Mouse (Mus musculus) cerebellum, adult 11-12 months (tissue): ENCODE data around the gene Actbl2.
A peak's percentile ranks its signal among the peaks of the same experiment; 100 is the strongest.

Source experiments
- DNase-seq: peaks from one replicate; pipeline ENCODE4 v3.0.0; 2022

Gene Actbl2

DNA sequence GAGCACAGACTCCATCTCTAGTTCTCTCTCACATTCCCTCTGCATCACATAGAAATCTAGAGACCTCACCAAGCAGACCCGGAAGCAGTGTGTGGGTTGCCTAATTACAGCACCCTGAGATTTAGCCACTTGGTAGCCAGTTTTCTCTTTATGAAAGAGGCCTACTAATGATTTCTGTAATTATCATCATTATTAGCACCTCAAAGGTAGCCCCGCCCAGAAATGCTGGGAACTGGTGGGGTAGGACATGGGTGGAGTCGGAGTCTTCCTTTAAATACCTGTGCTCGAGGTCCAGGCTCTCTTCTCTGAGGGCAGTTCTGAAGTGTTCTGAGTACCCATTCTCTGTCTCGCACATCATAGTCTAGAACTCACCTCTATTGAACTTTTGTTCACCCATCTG, at the start of gene Actbl2:
Gene Actbl2, plus strand, starts transcription at position 301 of the 400 bp plus-strand sequence.
- no peak for DNase-seq

DNA sequence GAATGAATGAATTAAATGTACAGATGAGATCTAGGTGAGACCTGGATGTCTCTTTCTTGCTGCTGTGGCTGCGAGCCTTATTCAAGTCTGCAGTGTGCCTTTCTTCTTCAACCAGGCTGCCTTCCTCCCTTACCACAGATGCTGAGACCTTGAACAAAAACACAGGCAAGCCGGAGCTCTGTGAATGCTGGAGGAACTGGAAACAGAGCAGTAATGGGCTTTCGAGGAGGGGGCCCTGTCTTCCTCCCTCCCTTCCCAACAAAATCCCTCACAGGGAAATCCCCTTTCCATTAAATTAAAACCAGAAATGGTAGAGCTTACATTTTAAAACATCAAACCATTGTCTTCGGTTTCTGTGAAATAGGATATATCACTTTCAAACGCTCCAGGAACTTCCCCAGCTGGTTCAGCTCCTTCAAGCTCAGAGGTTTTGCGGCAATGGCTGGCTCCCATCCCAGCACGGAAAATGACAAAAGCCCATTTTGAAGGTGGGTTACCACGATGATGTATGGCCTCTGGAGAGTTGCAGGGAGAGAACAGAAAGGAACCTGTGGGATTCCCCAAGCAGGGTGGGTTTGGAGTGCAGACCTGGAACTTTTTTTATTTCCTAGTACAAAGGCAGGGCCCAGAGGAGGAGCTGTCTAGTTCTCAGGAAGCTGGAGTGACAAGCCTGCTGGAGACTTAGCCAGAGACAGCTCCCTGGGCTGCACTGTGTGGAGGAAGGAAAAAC, 44.0 kb upstream of the Actbl2 start:
- DNase-seq: no peak

DNA sequence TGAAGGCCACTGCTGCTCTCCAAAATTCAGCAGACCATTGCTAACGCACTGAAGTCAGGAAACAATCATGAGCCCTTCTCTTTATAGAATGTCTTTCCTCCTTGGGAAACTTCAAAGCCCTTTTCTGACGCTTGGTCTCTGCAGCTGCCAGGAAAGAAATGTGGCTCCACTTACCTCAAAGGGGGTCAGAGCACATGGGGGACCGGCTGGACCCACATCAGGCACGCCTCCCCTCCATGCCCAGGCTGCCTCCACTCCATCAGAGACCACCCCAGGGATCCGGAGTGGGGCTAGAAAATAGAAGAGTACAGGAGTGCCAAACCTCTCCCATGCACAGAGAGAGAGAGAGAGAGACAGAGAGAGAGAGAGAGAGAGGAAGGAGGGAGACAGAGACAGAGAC, 26.0 kb upstream of the Actbl2 start:
- DNase-seq: no peak

GRCm38 (mm10) chr13:111229541-111229940, 25.3 kb upstream of the Actbl2 start:
- DNase-seq: no peak

GRCm38 (mm10) chr13:111232416-111232815, 22.4 kb upstream of the Actbl2 start:
- peak; percentile 44 for DNase-seq

DNA sequence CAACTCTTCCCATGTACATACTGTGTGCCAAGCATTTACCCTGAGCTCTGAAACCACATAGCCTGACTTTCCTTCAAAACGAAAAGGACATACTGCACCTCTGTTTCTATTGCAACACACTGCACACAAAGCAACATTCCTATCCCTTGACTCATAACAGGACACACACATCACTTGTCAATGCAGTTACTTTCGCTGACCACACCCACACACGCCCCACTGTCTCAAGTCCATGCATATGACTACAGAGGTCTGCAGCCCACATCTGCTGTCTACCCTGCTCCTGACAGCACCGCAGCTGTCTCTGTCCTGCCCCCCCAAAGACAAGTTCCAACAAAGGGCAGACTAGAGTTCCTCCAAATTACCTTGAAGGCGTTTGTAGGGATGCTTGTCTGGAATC, 21.5 kb upstream of the Actbl2 start:
- DNase-seq: no peak

DNA sequence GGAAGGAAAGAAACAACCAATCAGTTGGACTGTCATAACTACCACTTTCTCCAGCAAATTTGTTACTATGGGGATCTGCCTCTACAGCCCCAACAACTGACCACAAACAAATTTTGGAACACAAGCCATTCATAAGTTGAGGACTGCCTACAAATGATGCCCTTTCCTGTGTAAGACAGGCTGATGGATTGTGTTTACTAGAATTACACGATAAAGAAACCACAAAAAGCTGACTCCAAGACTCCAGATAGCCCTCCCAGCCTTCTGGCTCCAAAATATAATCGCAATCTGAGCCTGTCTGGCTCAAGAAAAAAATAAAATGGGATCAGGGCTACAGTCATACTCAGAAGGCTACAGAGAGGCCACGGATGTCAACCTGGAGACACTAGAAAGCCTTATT, 20.2 kb upstream of the Actbl2 start:
- no peak for DNase-seq

- peak; percentile 57 for DNase-seq
Observed at GRCm38 (mm10) chr13:111235719-111236166, 19.1 kb upstream of the Actbl2 start.

- no peak for DNase-seq
Observed at GRCm38 (mm10) chr13:111236461-111236864, 18.4 kb upstream of the Actbl2 start.

- DNase-seq: no peak
Observed at GRCm38 (mm10) chr13:111237296-111237695, 17.5 kb upstream of the Actbl2 start.

- no peak for DNase-seq
Observed at GRCm38 (mm10) chr13:111237865-111238465, 16.8 kb upstream of the Actbl2 start.

- no peak for DNase-seq
Observed at GRCm38 (mm10) chr13:111251106-111251505, 3.7 kb upstream of the Actbl2 start.

- no peak for DNase-seq
Observed at GRCm38 (mm10) chr13:111251795-111252194, 3.0 kb upstream of the Actbl2 start.

DNA sequence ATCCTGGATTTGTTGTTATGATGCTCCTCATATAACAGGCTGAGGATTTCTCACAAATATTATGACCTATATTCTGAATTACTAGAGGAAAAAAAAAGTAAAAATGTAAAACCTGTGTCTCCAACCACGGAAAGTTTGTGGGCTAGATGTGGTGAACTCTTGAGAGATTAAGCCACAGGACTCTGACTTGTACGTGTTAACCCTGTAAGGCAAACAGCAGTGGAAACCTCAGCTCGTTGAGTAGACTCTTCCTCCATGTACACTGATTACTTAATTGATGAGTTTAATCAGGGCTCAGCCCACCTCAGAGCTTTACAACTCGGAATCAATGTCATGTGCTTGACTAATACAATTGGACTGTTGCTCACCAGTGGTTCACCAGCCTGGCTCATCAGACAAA, 3.2 kb downstream of the Actbl2 start:
- DNase-seq: no peak

DNA sequence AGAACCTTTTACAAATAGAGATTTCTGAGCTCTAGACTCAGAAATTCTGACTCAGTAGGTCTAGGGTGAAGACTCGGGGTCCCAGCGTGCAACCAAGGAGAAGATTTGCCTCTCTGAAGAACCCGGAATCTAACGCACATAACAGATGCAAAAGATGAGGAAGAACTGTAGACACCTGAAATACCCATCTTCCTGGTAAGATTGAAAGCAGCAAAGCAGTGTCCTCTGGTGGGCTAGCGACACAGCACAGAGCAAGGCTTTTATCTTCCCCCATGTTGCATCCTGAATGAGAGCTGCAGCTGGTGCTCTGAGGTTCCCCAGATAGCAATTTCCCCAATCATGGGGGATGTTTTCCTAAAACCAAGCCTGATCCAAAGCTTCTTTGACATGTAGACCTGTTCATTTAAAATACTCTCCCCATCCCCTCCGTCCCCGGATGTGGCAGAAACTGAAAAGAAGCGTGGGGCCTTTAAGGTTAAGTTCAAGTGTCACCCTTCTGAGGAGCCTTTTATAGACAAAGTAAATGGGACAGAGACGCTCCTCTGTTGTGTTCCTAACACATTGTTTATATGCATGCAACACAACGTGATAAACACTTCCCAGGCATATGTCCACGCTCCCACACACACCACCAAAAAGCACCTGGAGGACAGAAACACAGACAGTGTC, 3.7 kb downstream of the Actbl2 start:
- no peak for DNase-seq

DNA sequence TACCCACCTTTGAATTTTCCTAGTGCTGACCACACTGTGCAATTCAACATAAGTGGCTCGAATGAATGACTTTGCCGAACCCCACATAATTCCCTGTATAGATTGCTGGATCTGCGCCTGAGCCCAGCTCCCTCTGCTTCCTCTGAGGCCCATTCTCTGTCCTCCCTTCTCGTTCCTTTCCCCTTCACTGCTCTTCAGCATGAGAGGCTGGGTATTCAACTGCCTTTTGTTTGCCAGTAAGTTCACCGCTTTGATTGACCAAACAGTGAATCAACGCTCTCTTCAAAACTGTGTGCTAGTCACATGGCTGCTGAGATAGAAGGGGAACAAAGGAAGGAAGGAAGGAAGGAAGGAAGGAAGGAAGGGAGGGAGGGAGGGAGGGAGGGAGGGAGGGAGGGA, 4.3 kb downstream of the Actbl2 start:
- DNase-seq: no peak

GRCm38 (mm10) chr13:111259711-111260110, 4.9 kb downstream of the Actbl2 start:
- DNase-seq: no peak

DNA sequence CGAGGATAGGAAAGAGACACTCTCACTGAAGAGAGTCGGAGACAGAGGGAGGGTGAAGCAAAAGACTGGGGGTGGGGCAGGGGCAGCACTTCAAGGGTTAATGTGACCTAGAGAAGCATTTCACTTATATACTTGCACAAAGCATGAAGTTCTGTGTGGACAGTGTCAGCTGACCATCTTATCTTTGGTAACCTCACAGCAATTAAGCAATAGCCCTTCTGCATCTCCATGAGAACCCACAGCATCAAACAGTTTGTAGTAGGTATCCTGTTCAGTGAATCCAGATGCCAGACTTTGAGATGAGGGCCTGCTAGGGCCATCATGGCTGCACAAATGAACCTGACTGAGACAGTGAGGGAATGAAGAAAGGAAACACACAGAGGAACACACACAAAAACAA, 8.4 kb downstream of the Actbl2 start:
- DNase-seq: no peak

- DNase-seq: no peak
Observed at GRCm38 (mm10) chr13:111263758-111264157, 8.9 kb downstream of the Actbl2 start.

GRCm38 (mm10) chr13:111265231-111266000, 10.6 kb downstream of the Actbl2 start:
- DNase-seq: no peak

- no peak for DNase-seq
Observed at GRCm38 (mm10) chr13:111266855-111267254, 12.0 kb downstream of the Actbl2 start.

GRCm38 (mm10) chr13:111268992-111269391, 14.2 kb downstream of the Actbl2 start:
- no peak for DNase-seq

GRCm38 (mm10) chr13:111269789-111270335, 15.0 kb downstream of the Actbl2 start:
- no peak for DNase-seq
